In the genomic region with DNA sequence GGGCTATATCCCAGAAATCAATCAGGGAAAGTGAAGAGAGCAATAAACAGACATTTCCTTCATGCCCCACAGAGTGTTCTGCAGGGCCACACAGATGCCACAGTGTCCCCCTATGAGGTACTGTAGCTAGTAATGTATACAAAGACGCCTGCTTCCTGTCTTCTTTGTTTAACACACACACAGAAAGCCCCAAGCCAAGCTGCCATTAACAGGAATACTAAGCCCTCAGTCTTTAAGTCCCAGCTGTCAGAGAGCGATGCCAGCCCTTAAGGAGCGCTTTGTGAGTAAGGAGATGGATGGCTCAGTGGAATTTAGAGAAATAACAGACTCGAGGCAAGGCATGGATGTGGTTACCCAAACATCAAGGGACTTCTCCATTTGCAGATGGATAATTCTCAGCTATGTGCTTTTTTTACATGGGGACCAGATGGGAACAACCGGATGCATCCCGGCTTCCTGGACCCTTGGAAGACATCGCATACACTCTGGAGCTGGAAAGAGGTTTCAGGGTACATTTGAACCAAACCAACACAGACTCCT, we compare ENCODE assay signal across 12 mouse cellular contexts. TPM values are rescaled to one million over a fixed set of nuclear protein-coding genes. Genes with fewer than 3 reads are reported as not detected.
DNase-seq lines count a peak whose midpoint lies in the region; ATAC-seq and TF ChIP-seq lines count a peak whose summit lies in the region.
"Had no signal": no experiment of that assay in that cellular context is flagged by ENCODE, and none has a peak within 500 bp of the region (broad histone marks: within the 10 kb centered on the region; RNA-seq: fewer than 3 reads in every experiment).

No protein-coding gene starts in this region.

- no peak overlapping the region for H3K9ac ChIP-seq in kidney, embryonic 15.5 days
- H3K9ac ChIP-seq in kidney, embryonic 14.5 days (ENCODE audit: low read depth, low read length): no peak overlapping the region
- H3K9ac ChIP-seq in embryonic facial prominence, embryonic 13.5 days: no peak overlapping the region
- no peak overlapping the region for H3K9ac ChIP-seq in intestine, embryonic 15.5 days
- H3K9ac ChIP-seq in neural tube, embryonic 14.5 days (replicated peaks; ENCODE audit: low read depth, low read length): no peak overlapping the region
- H3K9ac ChIP-seq: heart, embryonic 15.5 days; midbrain, embryonic 12.5 days had no signal

- WGBS in kidney, embryonic 15.5 days: 31% methylated on average over 7 of the region's 7 CpGs
- WGBS in kidney, embryonic 14.5 days: 42% methylated on average over 7 of the region's 7 CpGs
- WGBS in embryonic facial prominence, embryonic 13.5 days: 11% methylated on average over 7 of the region's 7 CpGs
- 34% methylated on average over 7 of the region's 7 CpGs for WGBS in intestine, embryonic 15.5 days
- WGBS in neural tube, embryonic 14.5 days: 18% methylated on average over 7 of the region's 7 CpGs

- H3K9me3 ChIP-seq in kidney, embryonic 15.5 days (replicated peaks): no peaks in the 10 kb centered on the region
- no peaks in the 10 kb centered on the region for H3K9me3 ChIP-seq in kidney, embryonic 14.5 days (ENCODE audit: control insufficient read depth, low read length)
- H3K9me3 ChIP-seq in embryonic facial prominence, embryonic 13.5 days: no peaks in the 10 kb centered on the region
- no peaks in the 10 kb centered on the region for H3K9me3 ChIP-seq in intestine, embryonic 15.5 days
- H3K9me3 ChIP-seq in neural tube, embryonic 14.5 days (ENCODE audit: control insufficient read depth, low read length): no peaks in the 10 kb centered on the region
- H3K9me3 ChIP-seq: heart, embryonic 15.5 days; midbrain, embryonic 12.5 days had no signal

- no peak overlapping the region for H3K4me2 ChIP-seq in kidney, embryonic 15.5 days
- no peak overlapping the region for H3K4me2 ChIP-seq in kidney, embryonic 14.5 days (replicated peaks; ENCODE audit: low read depth, low read length)
- peak overlapping the region; percentile 30 for H3K4me2 ChIP-seq in embryonic facial prominence, embryonic 13.5 days
- H3K4me2 ChIP-seq in intestine, embryonic 15.5 days (replicated peaks): peak overlapping the region; percentile 17; the same call in 1 of the 2 replicates
- H3K4me2 ChIP-seq in neural tube, embryonic 14.5 days (ENCODE audit: low read depth, low read length): no peak overlapping the region
- H3K4me2 ChIP-seq: heart, embryonic 15.5 days; midbrain, embryonic 12.5 days had no signal

- H3K27ac ChIP-seq in kidney, embryonic 15.5 days: peak overlapping the region; percentile 27; the same call in 1 of the 2 replicates
- no peak overlapping the region for H3K27ac ChIP-seq in kidney, embryonic 14.5 days (ENCODE audit: low read depth, low read length)
- H3K27ac ChIP-seq in embryonic facial prominence, embryonic 13.5 days: peak overlapping the region; percentile 81
- peak overlapping the region; percentile 52 for H3K27ac ChIP-seq in intestine, embryonic 15.5 days
- H3K27ac ChIP-seq in neural tube, embryonic 14.5 days (ENCODE audit: low read depth, low read length): no peak overlapping the region
- H3K27ac ChIP-seq in layer of hippocampus, adult 2 months: no peak overlapping the region
- H3K27ac ChIP-seq: heart, embryonic 15.5 days; midbrain, embryonic 12.5 days had no signal

- no peak overlapping the region for H3K4me3 ChIP-seq in kidney, embryonic 15.5 days (replicated peaks)
- H3K4me3 ChIP-seq in kidney, embryonic 14.5 days (ENCODE audit: low read length): no peak overlapping the region
- H3K4me3 ChIP-seq in embryonic facial prominence, embryonic 13.5 days: no peak overlapping the region
- no peak overlapping the region for H3K4me3 ChIP-seq in intestine, embryonic 15.5 days (replicated peaks)
- H3K4me3 ChIP-seq in neural tube, embryonic 14.5 days (ENCODE audit: low read depth, low read length): no peak overlapping the region
- H3K4me3 ChIP-seq in layer of hippocampus, adult 2 months: no peak overlapping the region
- H3K4me3 ChIP-seq: heart, embryonic 15.5 days; midbrain, embryonic 12.5 days had no signal

- ATAC-seq in kidney, embryonic 15.5 days (replicated peaks; ENCODE audit: low FRiP score): no peak
- ATAC-seq in kidney, embryonic 14.5 days (ENCODE audit: low FRiP score, low TSS enrichment): no peak
- 0 out of 2 replicates have a peak, but pooled peaks have one; percentile 52 for ATAC-seq in embryonic facial prominence, embryonic 13.5 days (ENCODE audit: insufficient number of reproducible peaks, insufficient read depth, low FRiP score, low TSS enrichment, low read depth)
- ATAC-seq in intestine, embryonic 15.5 days: peak; percentile 54
- ATAC-seq in neural tube, embryonic 14.5 days (ENCODE audit: low read depth): peak; percentile 90

- peaks cover 35% of the 10 kb centered on the region for H3K4me1 ChIP-seq in kidney, embryonic 15.5 days
- H3K4me1 ChIP-seq in kidney, embryonic 14.5 days (ENCODE audit: control insufficient read depth, insufficient read depth, low read length): peaks cover 24% of the 10 kb centered on the region
- H3K4me1 ChIP-seq in embryonic facial prominence, embryonic 13.5 days: peaks cover 31% of the 10 kb centered on the region
- peaks cover 28% of the 10 kb centered on the region for H3K4me1 ChIP-seq in intestine, embryonic 15.5 days (replicated peaks)
- H3K4me1 ChIP-seq in neural tube, embryonic 14.5 days (ENCODE audit: control insufficient read depth, insufficient read depth, low read length): peaks cover 7% of the 10 kb centered on the region

- no peak for DNase-seq in c-Kit-positive CD71-positive TER-119-positive erythroid progenitor cells, embryonic 14.5 days (ENCODE audit: low spot score)
- no peak for DNase-seq in kidney, postnatal 36 days
- no peak for DNase-seq in layer of hippocampus, adult 2 months (ENCODE audit: low spot score in 2 of 2)

- no peaks in the 10 kb centered on the region for H3K27me3 ChIP-seq in kidney, embryonic 15.5 days
- H3K27me3 ChIP-seq in kidney, embryonic 14.5 days (ENCODE audit: control insufficient read depth, insufficient read depth, low read length): no peaks in the 10 kb centered on the region
- 0 out of 2 replicates have a peak, but pooled peaks cover 4% of the 10 kb centered on the region for H3K27me3 ChIP-seq in embryonic facial prominence, embryonic 13.5 days
- no peaks in the 10 kb centered on the region for H3K27me3 ChIP-seq in intestine, embryonic 15.5 days (replicated peaks)
- no peaks in the 10 kb centered on the region for H3K27me3 ChIP-seq in neural tube, embryonic 14.5 days (ENCODE audit: control insufficient read depth, insufficient read depth, low read length)
- H3K27me3 ChIP-seq: heart, embryonic 15.5 days had no signal

- H3K36me3 ChIP-seq in kidney, embryonic 15.5 days: no peaks in the 10 kb centered on the region
- H3K36me3 ChIP-seq in kidney, embryonic 14.5 days (ENCODE audit: control insufficient read depth, insufficient read depth, low read length): no peaks in the 10 kb centered on the region
- no peaks in the 10 kb centered on the region for H3K36me3 ChIP-seq in embryonic facial prominence, embryonic 13.5 days
- no peaks in the 10 kb centered on the region for H3K36me3 ChIP-seq in intestine, embryonic 15.5 days
- no peaks in the 10 kb centered on the region for H3K36me3 ChIP-seq in neural tube, embryonic 14.5 days (ENCODE audit: control insufficient read depth, insufficient read depth, low read length)
- H3K36me3 ChIP-seq: heart, embryonic 15.5 days; midbrain, embryonic 12.5 days had no signal

- TF ChIP-seq CTCF in layer of hippocampus, adult 2 months (conservative IDR thresholded peaks at IDR 0.05): no peak

RNA-seq across cellular contexts. Expression of a gene that starts 16.6 kb away (rescaled TPM):
- polyA plus RNA-seq in kidney, embryonic 15.5 days (2015; fragmentation: Nextera tagmentation; extraction: Ambion mirVana): 2.0 and 2.8 TPM in 2 replicates
- 1.8 and 2.4 TPM in 2 replicates for polyA plus RNA-seq in kidney, embryonic 14.5 days (2014; fragmentation: Nextera tagmentation; extraction: Ambion mirVana)
- polyA plus RNA-seq in embryonic facial prominence, embryonic 13.5 days (2015; fragmentation: Nextera tagmentation; extraction: Ambion mirVana): 5.0 and 6.5 TPM in 2 replicates
- polyA plus RNA-seq in intestine, embryonic 15.5 days (2015; fragmentation: Nextera tagmentation; extraction: Ambion mirVana): 6.1 and 7.3 TPM in 2 replicates
- 2.0 and 3.4 TPM in 2 replicates for polyA plus RNA-seq in neural tube, embryonic 14.5 days (2014; fragmentation: Nextera tagmentation; extraction: Ambion mirVana)
- 1 to 10 TPM; 4.4 TPM for total RNA-seq in layer of hippocampus, adult 2 months (2021)

RNA-seq across cellular contexts. Expression of a gene that starts 30.4 kb away (rescaled TPM):
- polyA plus RNA-seq in kidney, embryonic 15.5 days (2015; fragmentation: Nextera tagmentation; extraction: Ambion mirVana): 279 and 310 TPM in 2 replicates
- polyA plus RNA-seq in kidney, embryonic 14.5 days (2014; fragmentation: Nextera tagmentation; extraction: Ambion mirVana): 307 and 366 TPM in 2 replicates
- polyA plus RNA-seq in embryonic facial prominence, embryonic 13.5 days (2015; fragmentation: Nextera tagmentation; extraction: Ambion mirVana): 206 and 207 TPM in 2 replicates
- 341 and 347 TPM in 2 replicates for polyA plus RNA-seq in intestine, embryonic 15.5 days (2015; fragmentation: Nextera tagmentation; extraction: Ambion mirVana)
- 286 and 321 TPM in 2 replicates for polyA plus RNA-seq in neural tube, embryonic 14.5 days (2014; fragmentation: Nextera tagmentation; extraction: Ambion mirVana)
- total RNA-seq in layer of hippocampus, adult 2 months (2021): 100 to 1,000 TPM; 175 to 180 TPM

RNA-seq across cellular contexts. Expression of a gene that starts 55.9 kb away (rescaled TPM):
- not detected in 2 replicates for polyA plus RNA-seq in kidney, embryonic 15.5 days (2015; fragmentation: Nextera tagmentation; extraction: Ambion mirVana)
- polyA plus RNA-seq in kidney, embryonic 14.5 days (2014; fragmentation: Nextera tagmentation; extraction: Ambion mirVana): not detected in 2 replicates
- polyA plus RNA-seq in embryonic facial prominence, embryonic 13.5 days (2015; fragmentation: Nextera tagmentation; extraction: Ambion mirVana): not detected in 2 replicates
- not detected in 2 replicates for polyA plus RNA-seq in intestine, embryonic 15.5 days (2015; fragmentation: Nextera tagmentation; extraction: Ambion mirVana)
- polyA plus RNA-seq in neural tube, embryonic 14.5 days (2014; fragmentation: Nextera tagmentation; extraction: Ambion mirVana): not detected in 2 replicates
- not detected for total RNA-seq in layer of hippocampus, adult 2 months (2021)
- total RNA-seq: layer of hippocampus, postnatal 10 days had no signal
- polyA plus RNA-seq: cortical plate, adult 2 months; heart, embryonic 15.5 days had no signal

Comparison
In these comparisons a context has a peak if more than half of its experiments do, and no peak if none do; other contexts are left out.
1. H3K27ac ChIP-seq: peak in kidney, embryonic 15.5 days (single experiment), embryonic facial prominence, embryonic 13.5 days (single experiment) and intestine, embryonic 15.5 days (single experiment); none in kidney, embryonic 14.5 days (single experiment), neural tube, embryonic 14.5 days (single experiment) and layer of hippocampus, adult 2 months (single experiment).
2. ATAC-seq: peak in embryonic facial prominence, embryonic 13.5 days (single experiment), intestine, embryonic 15.5 days (single experiment) and neural tube, embryonic 14.5 days (single experiment); none in kidney, embryonic 15.5 days (single experiment) and kidney, embryonic 14.5 days (single experiment).
3. H3K4me2 ChIP-seq: peak in embryonic facial prominence, embryonic 13.5 days (single experiment) and intestine, embryonic 15.5 days (single experiment); none in kidney, embryonic 15.5 days (single experiment), kidney, embryonic 14.5 days (single experiment) and neural tube, embryonic 14.5 days (single experiment).